Mouse (Mus musculus) layer of hippocampus, adult 2 months (tissue): ENCODE measurements at regions not wholly inside any gene's neighbourhood (a gene's known extent, or its start where the extent isn't known, plus 50 kb on each side); places are given as distances from the start of the nearest gene placed in this dataset.

Experiments
- DNase-seq, 2 experiments: peaks; one replicate each; pipeline ENCODE4 v3.0.0; 2022; ENCODE audit warnings: low spot score in 2 of 2
- H3K27ac ChIP-seq: fragments of 200-600 bp; 2 replicates; pipeline ENCODE4 v1.8.1; 2022
- H3K4me3 ChIP-seq: fragments of 200-600 bp; 2 replicates; pipeline ENCODE4 v1.8.1; 2022; ENCODE audit warnings: mild to moderate bottlenecking
- CTCF ChIP-seq: fragments of 200-600 bp; conservative IDR thresholded peaks from 2 replicates; pipeline ENCODE4 v1.8.1; 2022; ENCODE audit warnings: antibody characterized with exemption, mild to moderate bottlenecking, moderate library complexity

DNA sequence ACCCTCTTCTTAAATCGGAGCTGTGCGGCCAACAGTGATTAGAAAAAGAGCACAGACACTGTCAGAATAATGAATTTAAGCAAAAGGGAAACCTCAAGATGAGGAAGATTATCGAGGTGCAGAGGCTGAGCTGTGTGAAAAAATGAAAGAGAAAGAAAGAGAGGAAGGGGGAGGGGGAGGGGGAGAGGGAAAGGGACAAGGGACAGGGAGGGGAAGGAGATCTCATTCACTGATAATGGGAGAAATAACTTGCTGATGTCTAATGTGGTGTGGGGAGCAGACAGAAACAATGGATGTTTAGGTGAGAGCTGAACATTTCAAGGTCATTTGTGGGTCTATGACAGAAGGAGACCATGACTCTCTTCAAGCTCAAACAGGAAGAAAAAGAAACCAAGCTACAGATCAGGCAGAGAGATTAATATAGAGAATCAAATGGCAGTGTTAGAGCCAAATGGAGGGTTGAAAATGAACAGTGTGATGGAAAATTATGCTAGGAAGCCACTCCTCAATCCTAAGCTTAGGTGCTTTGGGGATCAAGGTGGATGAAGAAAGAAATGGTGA is 143.3 kb upstream of the Slco3a1 start:
- DNase-seq, result no peak
- no peak for TF ChIP-seq CTCF
- Histone ChIP-seq H3K4me3 (no peak overlapping the region), H3K27ac (no peak overlapping the region)

DNA sequence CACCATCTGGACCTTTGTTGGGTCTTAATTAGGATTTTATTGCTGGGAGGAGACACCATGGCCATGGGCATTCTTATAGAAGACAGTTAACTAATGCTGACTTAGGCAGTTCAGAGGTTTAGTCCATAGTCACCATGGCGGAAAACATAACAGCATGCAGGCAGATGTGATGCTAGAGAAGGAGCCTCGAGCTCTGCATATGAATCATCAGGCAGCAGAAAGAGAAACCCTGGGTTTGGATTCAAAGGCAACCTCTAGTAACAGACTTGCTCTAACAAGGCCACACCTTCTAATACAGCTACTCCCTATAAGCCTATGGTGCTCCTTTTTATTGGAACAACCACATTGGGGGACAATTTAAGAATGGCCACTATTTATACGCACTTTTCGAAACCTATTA is 141.7 kb upstream of the Slco3a1 start:
- H3K27ac ChIP-seq, result no peak overlapping the region
- no peak for DNase-seq
- no peak for TF ChIP-seq CTCF
- no peak overlapping the region for H3K4me3 ChIP-seq

DNA sequence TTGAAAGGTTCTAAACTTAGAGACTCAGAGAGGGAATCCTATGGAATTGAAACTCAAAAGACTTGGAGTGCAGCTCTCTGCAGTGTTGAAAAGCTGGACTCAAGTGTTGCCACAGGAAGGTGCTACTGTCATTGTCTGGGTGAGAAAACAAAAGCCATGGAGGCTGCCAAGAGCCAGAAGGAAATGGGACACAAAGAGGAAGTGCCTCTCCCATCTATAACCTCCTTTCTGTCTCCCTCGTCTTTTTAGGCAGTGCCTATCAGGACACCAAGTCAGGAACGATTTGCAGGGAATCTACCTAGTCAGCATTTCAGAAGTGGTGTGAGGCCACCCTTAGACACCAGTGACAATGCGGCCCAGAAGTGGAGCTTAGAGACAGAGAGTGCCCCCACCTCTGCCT is 138.5 kb upstream of the Slco3a1 start:
- no peak overlapping the region for H3K27ac ChIP-seq
- no peak for TF ChIP-seq CTCF
- no peak overlapping the region for H3K4me3 ChIP-seq
- no peak for DNase-seq

DNA sequence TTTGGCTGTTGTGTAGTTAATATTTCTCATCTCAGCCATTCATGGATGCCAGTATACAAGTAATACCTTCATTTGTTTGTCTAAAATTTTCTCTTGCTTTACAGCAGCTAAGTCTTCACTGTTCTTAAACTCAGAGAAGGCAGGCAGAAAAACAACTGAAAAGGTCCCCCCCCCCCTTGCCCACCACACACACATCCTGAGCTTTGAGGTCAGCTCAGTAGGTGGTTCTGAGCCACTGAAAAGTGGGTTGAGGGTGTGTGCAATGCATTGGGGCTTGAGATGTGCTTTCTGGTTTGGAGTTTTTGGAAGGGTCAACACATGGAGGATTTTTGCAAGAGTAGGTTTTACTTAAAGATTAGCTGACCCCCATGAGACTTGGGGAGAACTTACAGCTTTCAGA is 136.1 kb upstream of the Slco3a1 start:
- DNase-seq, result no peak
- TF ChIP-seq CTCF, result no peak
- Histone ChIP-seq H3K27ac (no peak overlapping the region), H3K4me3 (no peak overlapping the region)

DNA sequence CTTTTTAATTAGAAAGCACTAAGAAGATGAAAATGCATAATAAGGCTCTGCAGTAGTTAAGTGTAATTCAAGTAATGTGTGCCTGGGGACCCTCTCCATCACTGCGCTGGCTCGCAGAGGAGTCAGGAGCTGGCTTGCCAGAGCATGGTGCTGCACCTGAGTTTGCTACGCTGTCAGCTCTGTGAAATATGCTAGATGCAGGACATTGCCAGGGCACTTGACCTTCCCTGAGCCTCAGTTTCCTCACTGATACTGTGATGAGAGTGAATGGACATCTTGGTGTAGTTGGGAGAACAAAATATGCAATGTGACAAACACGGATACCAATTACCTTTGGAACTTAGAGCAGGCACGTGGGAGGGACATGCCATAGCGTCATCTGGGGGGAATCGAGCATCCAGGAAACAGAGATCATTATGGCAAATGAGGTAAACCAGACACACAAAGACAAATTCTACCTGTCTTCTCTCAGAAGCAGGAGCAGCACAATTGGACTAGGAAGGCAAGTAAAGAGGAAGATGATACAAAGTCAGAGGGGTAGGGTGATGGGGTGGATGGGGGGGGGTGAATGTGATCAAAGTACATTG is 133.6 kb upstream of the Slco3a1 start:
- DNase-seq, result no peak
- no peak for TF ChIP-seq CTCF
- H3K27ac ChIP-seq, result no peak overlapping the region
- H3K4me3 ChIP-seq, result no peak overlapping the region

DNA sequence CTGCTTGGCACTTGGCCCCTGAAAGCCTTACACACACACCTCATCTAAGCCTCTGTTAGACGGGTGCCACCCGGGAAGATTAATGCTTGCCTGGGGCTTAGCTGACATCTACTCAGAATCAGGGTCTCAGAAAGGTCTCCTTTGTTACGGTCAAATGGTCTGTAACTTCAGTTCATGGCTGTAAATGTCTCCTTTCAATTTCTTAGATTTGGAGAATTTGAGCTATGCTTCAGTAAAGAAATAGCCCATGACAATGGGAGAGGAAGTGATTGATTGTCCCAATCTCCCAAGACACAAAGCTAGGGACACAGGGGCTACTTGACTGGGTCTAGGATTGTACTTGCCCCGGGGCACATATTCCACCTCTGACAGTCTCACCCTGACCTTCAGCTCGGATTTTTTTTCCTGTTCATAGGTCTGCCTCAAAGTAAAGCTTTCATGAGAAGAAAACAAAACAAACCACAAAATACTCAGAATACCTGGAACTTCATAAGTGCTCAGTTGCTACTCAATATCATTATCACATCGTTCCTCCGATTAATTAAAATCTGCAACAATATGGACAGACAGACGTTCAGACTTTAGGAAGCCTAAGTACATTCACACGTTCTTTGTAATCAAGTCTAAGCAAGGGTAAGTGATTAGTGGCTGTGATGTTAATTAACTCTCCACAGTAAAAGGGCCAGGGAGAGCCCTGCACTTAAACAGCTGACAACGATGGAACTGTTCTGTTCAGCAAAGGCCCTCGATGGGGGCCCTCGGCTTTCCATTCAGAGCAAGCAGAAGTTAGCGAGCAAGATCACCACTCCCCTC is 132.9 kb upstream of the Slco3a1 start:
- no peak for DNase-seq
- H3K27ac ChIP-seq, result no peak overlapping the region
- no peak overlapping the region for H3K4me3 ChIP-seq
- no peak for TF ChIP-seq CTCF

DNA sequence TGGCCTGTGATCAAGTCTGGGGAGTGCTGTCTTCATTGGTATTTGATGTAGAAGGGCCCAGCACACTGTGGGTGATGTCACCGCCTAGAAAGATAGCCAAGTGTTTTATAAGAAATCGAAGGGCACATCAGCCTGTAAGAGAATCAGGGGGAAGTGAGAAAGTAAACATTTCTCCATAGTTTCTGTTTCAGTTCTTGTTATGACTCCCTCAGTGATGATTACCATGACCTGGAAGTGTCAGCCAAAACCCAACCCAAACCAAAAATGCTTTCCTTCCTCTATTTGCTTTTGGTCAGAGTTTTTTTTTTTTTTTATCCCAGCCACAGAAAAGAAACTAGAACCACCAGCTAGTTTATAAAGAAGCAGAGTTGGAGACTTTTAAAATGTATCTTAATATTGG is 129.4 kb upstream of the Slco3a1 start:
- DNase-seq, result no peak
- H3K4me3 ChIP-seq, result no peak overlapping the region

DNA sequence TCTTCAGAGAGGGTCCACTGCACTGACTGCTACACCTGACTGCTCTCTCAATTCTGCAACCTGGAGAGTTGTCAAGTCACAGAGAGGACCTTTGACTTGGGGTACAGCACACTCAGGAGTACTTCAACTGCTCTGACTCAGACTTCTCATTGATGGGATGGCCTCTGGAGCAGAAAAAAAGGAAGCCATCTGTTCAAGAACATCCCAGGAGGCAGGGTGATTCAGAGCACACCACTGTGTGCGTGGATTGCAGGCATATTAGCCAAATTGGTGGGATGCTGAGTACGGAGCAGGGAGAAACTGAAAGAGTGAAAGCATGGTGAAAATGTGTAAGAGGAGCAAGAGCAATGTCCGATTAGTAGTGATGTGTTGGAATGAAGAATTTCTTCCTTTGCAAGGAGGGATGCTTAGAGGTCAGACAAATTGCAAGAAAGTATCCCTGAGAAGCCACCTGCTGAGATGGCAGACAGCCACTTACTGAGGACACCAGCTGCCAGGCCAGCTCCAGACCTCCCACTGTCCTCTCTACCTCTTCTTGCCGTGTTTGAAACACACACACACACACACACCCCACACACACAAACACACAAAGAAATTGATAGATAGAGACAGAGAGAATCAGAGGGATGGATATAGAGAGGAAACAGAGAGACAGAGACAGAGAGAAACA is 119.2 kb upstream of the Slco3a1 start:
- no peak for TF ChIP-seq CTCF
- DNase-seq, result peak in 1 of 2 experiments; percentile 2
- Histone ChIP-seq H3K27ac (no peak overlapping the region), H3K4me3 (no peak overlapping the region)

More for the DNA sequence above, 129.4 kb upstream of the Slco3a1 start:
- no peak for TF ChIP-seq CTCF
- H3K27ac ChIP-seq, result no peak overlapping the region

DNA sequence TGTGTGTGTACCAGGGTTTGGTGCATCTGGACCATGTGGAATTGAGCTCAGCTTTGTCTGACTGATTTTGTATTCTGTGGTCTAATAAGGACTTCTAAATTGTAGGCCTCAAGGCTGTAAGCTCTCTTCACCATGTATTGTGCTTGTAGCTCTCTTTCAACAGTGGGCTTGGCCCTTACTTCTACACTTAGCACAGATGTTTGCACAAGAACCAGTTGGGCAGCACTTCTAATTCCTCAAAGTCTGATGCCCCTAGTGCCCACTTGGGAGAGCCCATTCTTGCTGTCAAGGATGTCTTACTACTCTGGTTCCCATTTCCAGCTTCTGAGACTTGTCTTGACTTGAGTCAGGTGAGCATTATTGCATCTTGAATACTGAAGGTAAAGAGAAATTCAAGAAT is 114.5 kb upstream of the Slco3a1 start:
- no peak for DNase-seq
- no peak overlapping the region for H3K27ac ChIP-seq
- no peak overlapping the region for H3K4me3 ChIP-seq
- TF ChIP-seq CTCF, result no peak

DNA sequence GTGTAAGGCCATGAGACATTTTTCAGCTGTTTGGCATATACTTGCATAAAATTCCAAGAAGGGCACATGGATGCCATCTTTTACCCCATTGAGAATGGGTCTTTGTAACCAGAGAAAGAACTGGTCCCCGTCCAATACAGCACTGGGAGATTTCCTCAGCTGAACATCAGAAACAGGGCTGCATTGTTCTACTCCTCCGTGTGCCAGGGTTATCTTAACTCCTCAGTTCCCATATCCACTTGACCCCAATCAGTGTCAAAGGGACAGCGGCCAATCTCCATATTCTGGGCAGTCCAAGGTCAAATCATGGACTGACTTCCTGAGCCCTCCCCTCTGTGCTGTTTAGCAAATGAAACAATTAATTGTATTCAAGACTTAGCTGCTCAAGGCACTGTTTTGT is 112.5 kb upstream of the Slco3a1 start:
- TF ChIP-seq CTCF, result no peak
- 0 out of 2 replicates have a peak overlapping the region, but pooled peaks have one; percentile 28 for H3K27ac ChIP-seq
- DNase-seq, result peak in 1 of 2 experiments; percentile 16
- H3K4me3 ChIP-seq, result no peak overlapping the region

DNA sequence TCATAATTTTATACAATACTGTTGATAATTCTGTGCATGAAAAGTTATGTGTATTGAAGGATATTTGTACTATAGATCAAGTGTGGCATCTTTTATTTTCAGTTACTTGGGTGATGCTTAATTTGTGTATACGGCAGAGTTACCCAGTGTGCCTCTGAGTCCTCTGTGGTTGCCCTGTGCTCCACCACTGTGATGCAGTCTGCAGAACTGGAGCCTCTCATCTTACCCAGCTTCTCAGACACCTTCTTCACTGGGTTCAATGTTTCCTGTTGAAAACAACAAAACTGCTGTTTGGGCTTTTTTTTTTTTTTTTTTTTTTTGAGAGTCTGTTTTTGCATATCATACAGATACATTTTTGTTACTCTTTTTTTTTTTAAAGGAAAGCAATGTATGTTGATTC is 109.2 kb upstream of the Slco3a1 start:
- Histone ChIP-seq H3K4me3 (no peak overlapping the region), H3K27ac (no peak overlapping the region)
- no peak for DNase-seq
- no peak for TF ChIP-seq CTCF

DNA sequence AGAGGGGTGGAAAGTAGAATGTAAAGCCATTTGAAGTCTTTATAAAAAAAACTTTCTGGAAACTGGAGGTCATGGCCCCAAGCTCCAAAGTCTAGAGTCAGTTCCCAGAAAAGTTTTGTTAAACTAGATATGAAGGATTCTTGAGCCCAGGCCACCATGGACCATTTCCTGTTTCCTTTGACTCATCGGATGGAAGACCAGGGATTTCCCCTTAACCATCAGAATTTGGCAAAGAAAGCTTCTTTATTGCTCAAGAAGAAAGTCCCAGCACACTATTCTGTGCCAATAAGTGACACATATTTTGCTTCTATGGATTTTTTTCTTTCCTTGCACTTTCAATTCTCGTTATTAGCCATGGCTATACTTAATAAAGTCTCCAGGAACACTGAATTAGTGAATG is 92.7 kb upstream of the Slco3a1 start:
- DNase-seq, result no peak
- no peak for TF ChIP-seq CTCF
- no peak overlapping the region for H3K4me3 ChIP-seq
- H3K27ac ChIP-seq, result no peak overlapping the region

DNA sequence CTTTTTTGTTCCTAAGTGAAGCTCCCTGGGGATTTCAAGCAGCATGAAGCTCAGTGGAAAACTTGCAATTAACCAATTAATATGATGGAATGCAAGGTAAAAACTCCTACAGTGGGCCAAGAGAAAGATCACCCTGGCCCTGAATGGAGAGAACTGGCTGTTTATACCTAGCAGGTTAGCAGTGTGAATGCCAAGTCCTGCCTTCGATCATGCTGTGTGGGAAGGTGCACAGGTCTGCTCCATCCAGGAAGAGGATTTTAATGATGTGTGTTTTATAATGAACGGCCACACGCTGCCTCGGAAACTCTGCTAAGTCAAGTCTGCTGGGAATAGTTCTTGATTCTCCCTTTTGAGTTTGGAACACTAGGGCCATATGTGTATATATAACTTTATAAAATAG is 85.6 kb upstream of the Slco3a1 start:
- no peak for DNase-seq
- Histone ChIP-seq H3K4me3 (no peak overlapping the region), H3K27ac (no peak overlapping the region)
- TF ChIP-seq CTCF, result no peak
